Comparison of ENCODE assay signal across 21 mouse cellular contexts in genomic region chr13:21797163-21797562, GRCm38 (mm10). TPM values are rescaled to one million over a fixed set of nuclear protein-coding genes. Genes with fewer than 3 reads are reported as not detected.
A peak's percentile ranks its signal among the peaks of the same experiment; 100 is the strongest.
DNase-seq lines count a peak whose midpoint lies in the region; ATAC-seq and TF ChIP-seq lines count a peak whose summit lies in the region.
"Not testable (repeated sequence)": the region's sequence is repeated elsewhere in the genome, so short reads cannot be mapped to it uniquely, and the experiment has no call there.
"Had no signal": no experiment of that assay in that cellular context is flagged by ENCODE, and none has a peak within 500 bp of the region (broad histone marks: within the 10 kb centered on the region; RNA-seq: fewer than 3 reads in every experiment).

No protein-coding gene starts in this region.

- not testable (repeated sequence) for DNase-seq in Patski (ENCODE audit: low read depth, low spot score); liver, embryonic 14.5 days (ENCODE audit: low read depth in 3 of 3, low spot score in 3 of 3)

- POLR2A ChIA-PET in Patski (lab: Charles Lee), result not testable (repeated sequence)

- TF ChIP-seq EP300 in liver, embryonic 14.5 days (IDR thresholded peaks at IDR 0.05; ENCODE audit: low read depth), result not testable (repeated sequence)

- H3K27me3 ChIP-seq in Patski; liver, embryonic 14.5 days (ENCODE audit: control insufficient read depth, insufficient read depth, low read length): not testable (repeated sequence)

- in situ Hi-C loops in Patski (cut with MboI; ENCODE audit: low pct_unique_long_range_greater_than_20kb), result loop anchor here (25.0 kb wide), 1 partner anchor 1965 kb away; the partner anchor contains the start of genes Hist1h1a, Hist1h2ab, Hist1h3a and Hist1h3b

- H3K36me3 ChIP-seq in liver, embryonic 14.5 days (replicated peaks; ENCODE audit: control insufficient read depth, insufficient read depth, low read depth), result not testable (repeated sequence)

- H3K27ac ChIP-seq in liver, embryonic 14.5 days, result not testable (repeated sequence)

- not testable (repeated sequence) for H3K9ac ChIP-seq in liver, embryonic 14.5 days (replicated peaks)

- H3K4me2 ChIP-seq in liver, embryonic 14.5 days (ENCODE audit: low read depth), result not testable (repeated sequence)

- not testable (repeated sequence) for H3K4me3 ChIP-seq in liver, embryonic 14.5 days (ENCODE audit: insufficient read depth in 1 of 2, low read depth in 2 of 2, low read length in 2 of 2)

- TF ChIP-seq CTCF in Patski (IDR thresholded peaks at IDR 0.05); liver, embryonic 14.5 days (IDR thresholded peaks at IDR 0.05; ENCODE audit: low read depth): not testable (repeated sequence)

- CTCF ChIA-PET in Patski (lab: Charles Lee), result not testable (repeated sequence)

- H3K4me1 ChIP-seq in liver, embryonic 14.5 days (replicated peaks; ENCODE audit: control insufficient read depth in 2 of 2, insufficient read depth in 2 of 2, low read length in 1 of 2), result not testable (repeated sequence)

- H3K9me3 ChIP-seq in liver, embryonic 14.5 days (ENCODE audit: control insufficient read depth, low read length), result not testable (repeated sequence)

- ATAC-seq in Patski, result peak; percentile 26
- ATAC-seq in erythroid progenitor cell, adult 5-6 weeks (replicated peaks; ENCODE audit: low FRiP score, poor library complexity, severe bottlenecking), result peak; percentile 80
- peak; percentile 52 for ATAC-seq in inflammation-experienced regulatory T-cells, adult 6 months
- peak; percentile 69; the same call in 1 of the 2 replicates for ATAC-seq in liver, embryonic 14.5 days (ENCODE audit: insufficient read depth)
- ATAC-seq in megakaryocyte, adult 5-6 weeks (ENCODE audit: poor library complexity, severe bottlenecking), result peak; percentile 87
- peak; percentile 36; the same call in 1 of the 2 replicates for ATAC-seq in monocyte, adult 5-6 weeks (replicated peaks; ENCODE audit: insufficient number of reproducible peaks, low FRiP score, low TSS enrichment, poor library complexity, severe bottlenecking)

RNA-seq across cellular contexts. Expression of gene Hist1h2bp, which starts 9.9 kb away (rescaled TPM):
- 0.45 TPM for polyA plus RNA-seq in Patski (2021)
- 31.0 and 96.0 TPM in 2 replicates for total RNA-seq in erythroid progenitor cell, adult 5-6 weeks (2015; ENCODE audit: low replicate concordance)
- 241 and 315 TPM in 2 replicates for total RNA-seq in erythroid progenitor cell, adult 5-6 weeks (2017; ENCODE audit: low replicate concordance)
- 1 to 10 TPM; 1.6 to 3.6 (median 3.0) TPM for polyA plus RNA-seq in inflammation-experienced regulatory T-cells, adult 6 months (2017; shearing (Covaris generic))
- 2.6 and 4.2 TPM in 2 replicates for polyA plus RNA-seq in liver, embryonic 14.5 days (2012; rRNA removed)
- polyA plus RNA-seq in liver, embryonic 14.5 days (2014; fragmentation: Nextera tagmentation; extraction: Ambion mirVana), result 3.0 and 4.1 TPM in 2 replicates
- 15.3 and 29.2 TPM in 2 replicates for total RNA-seq in megakaryocyte, adult 5-6 weeks (2015)
- 50.7 and 60.8 TPM in 2 replicates for total RNA-seq in megakaryocyte, adult 5-6 weeks (2017)
- 5.2 to 12.6 TPM (median 8.0 TPM) in 3 replicates for total RNA-seq in monocyte, adult 5-6 weeks (2017)
- polyA plus RNA-seq: activated CD4-positive, CD25-positive, alpha-beta regulatory T cell, adult 4 months; heart, adult 2 months had no signal

RNA-seq across cellular contexts. Expression of gene Hist1h2an, which starts 10.1 kb away (rescaled TPM):
- polyA plus RNA-seq in Patski (2021), result 4.5 TPM
- 9.4 and 13.4 TPM in 2 replicates for total RNA-seq in erythroid progenitor cell, adult 5-6 weeks (2015; ENCODE audit: low replicate concordance)
- 1,681 and 2,099 TPM in 2 replicates for total RNA-seq in erythroid progenitor cell, adult 5-6 weeks (2017; ENCODE audit: low replicate concordance)
- 1 to 10 TPM in 1 of 3 experiments, not detected in 2; 3.5 TPM for polyA plus RNA-seq in inflammation-experienced regulatory T-cells, adult 6 months (2017; shearing (Covaris generic))
- polyA plus RNA-seq in liver, embryonic 14.5 days (2012; rRNA removed), result 10.9 and 22.9 TPM in 2 replicates
- polyA plus RNA-seq in liver, embryonic 14.5 days (2014; fragmentation: Nextera tagmentation; extraction: Ambion mirVana), result 12.7 and 14.7 TPM in 2 replicates
- 5.6 TPM in 1 of 2 replicates, not detected in the other for total RNA-seq in megakaryocyte, adult 5-6 weeks (2015)
- total RNA-seq in megakaryocyte, adult 5-6 weeks (2017), result 740 and 806 TPM in 2 replicates
- 15.0 to 50.0 TPM (median 36.2 TPM) in 3 replicates for total RNA-seq in monocyte, adult 5-6 weeks (2017)
- total RNA-seq: gastrocnemius, adult 8-10 months; heart, adult 2 months had no signal
- polyA plus RNA-seq: heart, adult 2 months had no signal

RNA-seq across cellular contexts. Expression of gene Hist1h2bq, which starts 12.8 kb away (rescaled TPM):
- polyA plus RNA-seq in Patski (2021), result 35.6 TPM
- 607 and 1,040 TPM in 2 replicates for total RNA-seq in erythroid progenitor cell, adult 5-6 weeks (2015; ENCODE audit: low replicate concordance)
- total RNA-seq in erythroid progenitor cell, adult 5-6 weeks (2017; ENCODE audit: low replicate concordance), result 124 and 1,223 TPM in 2 replicates
- 10 to 100 TPM in 1 of 3 experiments, 1 to 10 TPM in 1, not detected in 1; 6.1 to 12.5 TPM for polyA plus RNA-seq in inflammation-experienced regulatory T-cells, adult 6 months (2017; shearing (Covaris generic))
- 13.1 and 13.4 TPM in 2 replicates for polyA plus RNA-seq in liver, embryonic 14.5 days (2012; rRNA removed)
- 16.9 and 21.6 TPM in 2 replicates for polyA plus RNA-seq in liver, embryonic 14.5 days (2014; fragmentation: Nextera tagmentation; extraction: Ambion mirVana)
- 340 and 370 TPM in 2 replicates for total RNA-seq in megakaryocyte, adult 5-6 weeks (2015)
- total RNA-seq in megakaryocyte, adult 5-6 weeks (2017), result 37.2 and 71.4 TPM in 2 replicates
- 1.1 to 64.9 TPM (median 28.6 TPM) in 3 replicates for total RNA-seq in monocyte, adult 5-6 weeks (2017)

RNA-seq across cellular contexts. Expression of gene Hist1h2ao, which starts 13.1 kb away (rescaled TPM):
- not detected for polyA plus RNA-seq in Patski (2021)
- total RNA-seq in erythroid progenitor cell, adult 5-6 weeks (2015; ENCODE audit: low replicate concordance), result 587 and 743 TPM in 2 replicates
- total RNA-seq in erythroid progenitor cell, adult 5-6 weeks (2017; ENCODE audit: low replicate concordance), result 2,181 TPM in 1 of 2 replicates, not detected in the other
- 10 to 100 TPM in 1 of 3 experiments, 1 to 10 TPM in 1, not detected in 1; 2.4 to 11.2 TPM for polyA plus RNA-seq in inflammation-experienced regulatory T-cells, adult 6 months (2017; shearing (Covaris generic))
- 0.24 TPM in 1 of 2 replicates, not detected in the other for polyA plus RNA-seq in liver, embryonic 14.5 days (2012; rRNA removed)
- 3.4 TPM in 1 of 2 replicates, not detected in the other for polyA plus RNA-seq in liver, embryonic 14.5 days (2014; fragmentation: Nextera tagmentation; extraction: Ambion mirVana)
- total RNA-seq in megakaryocyte, adult 5-6 weeks (2015), result 149 and 256 TPM in 2 replicates
- total RNA-seq in megakaryocyte, adult 5-6 weeks (2017), result 2,161 and 2,311 TPM in 2 replicates
- total RNA-seq in monocyte, adult 5-6 weeks (2017), result 114 TPM in 1 of 3 replicates, not detected in the others
- total RNA-seq: heart, postnatal 14 days; heart, postnatal 4 days; MEL had no signal
- polyA plus RNA-seq: brain, embryonic 14.5 days; embryonic facial prominence, embryonic 14.5 days; forebrain, embryonic 12.5 days; gonadal fat pad, adult 2 months; heart, adult 2 months; heart, embryonic 10.5 days; heart, embryonic 13.5 days; heart, embryonic 16.5 days; hindbrain, embryonic 15.5 days; intestine, embryonic 15.5 days had no signal

RNA-seq across cellular contexts. Expression of gene Hist1h3i, which starts 14.0 kb away (rescaled TPM):
- polyA plus RNA-seq in Patski (2021), result 1.6 TPM
- total RNA-seq in erythroid progenitor cell, adult 5-6 weeks (2015; ENCODE audit: low replicate concordance), result 807 and 971 TPM in 2 replicates
- 793 and 862 TPM in 2 replicates for total RNA-seq in erythroid progenitor cell, adult 5-6 weeks (2017; ENCODE audit: low replicate concordance)
- 1 to 10 TPM in 2 of 3 experiments, not detected in 1; 3.1 to 3.4 TPM for polyA plus RNA-seq in inflammation-experienced regulatory T-cells, adult 6 months (2017; shearing (Covaris generic))
- polyA plus RNA-seq in liver, embryonic 14.5 days (2012; rRNA removed), result 37.6 and 93.8 TPM in 2 replicates
- 299 and 331 TPM in 2 replicates for polyA plus RNA-seq in liver, embryonic 14.5 days (2014; fragmentation: Nextera tagmentation; extraction: Ambion mirVana)
- 290 and 369 TPM in 2 replicates for total RNA-seq in megakaryocyte, adult 5-6 weeks (2015)
- total RNA-seq in megakaryocyte, adult 5-6 weeks (2017), result 211 and 245 TPM in 2 replicates
- 8.6 to 11.4 TPM in 2 of 3 replicates, not detected in the other for total RNA-seq in monocyte, adult 5-6 weeks (2017)

Comparison
In these comparisons a context has a peak if more than half of its experiments do, and no peak if none do; other contexts are left out.
1. ATAC-seq: peak in every context shown above with its lines; median percentile 87 in megakaryocyte, adult 5-6 weeks; 80 in erythroid progenitor cell, adult 5-6 weeks; 69 in liver, embryonic 14.5 days; 52 in inflammation-experienced regulatory T-cells, adult 6 months; 36 in monocyte, adult 5-6 weeks; 26 in Patski.